Mouse (Mus musculus): ENCODE measurements around the gene Erf.

- TF ChIP-seq CTCF (conservative IDR thresholded peaks at IDR 0.05; ENCODE audit: low read length) = no peak
- no peak for TF ChIP-seq NANOG (IDR thresholded peaks at IDR 0.05; ENCODE audit: borderline replicate concordance, low read length)
Measured at GRCm38 (mm10) chr7:25222275-25222967, 28.1 kb downstream of the Erf start.

Measured in E14TG2a.4 (cell line).